Mouse (Mus musculus) right cerebral cortex, postnatal 25 days (tissue): ENCODE measurements around the gene Ccdc172.
A peak's percentile ranks its signal among the peaks of the same experiment; 100 is the strongest.

Experiments used
- DNase-seq: peaks from one replicate; pipeline ENCODE4 v3.0.0; 2022

Ccdc172 gene

DNA sequence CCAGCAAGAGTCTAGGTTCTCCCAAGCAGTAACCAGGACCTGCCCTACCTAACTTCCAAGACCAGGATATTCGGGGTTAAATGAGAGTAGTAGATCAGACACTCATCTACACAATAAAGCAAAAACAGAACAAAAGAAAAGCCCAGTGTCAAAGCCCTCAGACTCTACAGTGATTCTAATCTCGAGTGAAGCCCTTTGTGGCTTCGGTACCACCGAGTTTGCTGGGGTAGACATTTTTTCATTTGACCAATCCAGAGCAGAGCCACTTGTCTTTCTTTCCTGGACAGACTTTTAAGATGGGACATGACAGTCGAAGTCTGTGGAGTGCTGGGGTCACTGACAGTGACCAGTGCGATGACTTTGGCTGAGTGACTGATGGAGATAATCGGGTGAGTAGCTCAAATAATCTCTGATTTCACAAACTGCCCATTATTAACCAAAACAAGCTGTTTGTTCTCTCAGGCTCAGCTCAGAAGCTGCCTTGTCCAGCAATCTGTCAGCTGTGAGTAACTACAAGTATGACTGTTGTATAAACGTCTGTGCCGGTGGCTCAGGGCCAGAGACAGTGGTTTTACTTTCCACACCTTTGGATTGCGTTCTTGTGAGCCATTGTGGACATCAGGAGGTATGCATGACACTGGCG lies 60.8 kb downstream of the Ccdc172 start:
- no peak for DNase-seq

DNA sequence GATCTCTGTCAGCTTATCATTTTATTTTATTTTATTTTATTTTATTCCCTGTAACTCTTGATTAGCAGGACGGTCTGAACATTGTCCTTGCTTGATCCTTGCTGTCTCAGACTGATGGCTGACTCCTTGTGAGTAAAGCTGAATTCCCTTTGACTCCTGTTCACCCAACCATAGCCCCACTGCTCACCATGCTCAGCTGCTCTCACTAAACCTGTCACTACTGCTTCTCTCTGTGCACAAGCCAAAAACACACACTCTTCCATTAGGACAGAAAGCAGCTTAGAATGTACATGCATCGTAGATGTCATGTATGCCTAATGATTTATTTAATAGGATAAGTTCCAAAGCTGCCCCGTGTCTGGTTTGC lies 61.3 kb downstream of the Ccdc172 start:
- DNase-seq: no peak

DNA sequence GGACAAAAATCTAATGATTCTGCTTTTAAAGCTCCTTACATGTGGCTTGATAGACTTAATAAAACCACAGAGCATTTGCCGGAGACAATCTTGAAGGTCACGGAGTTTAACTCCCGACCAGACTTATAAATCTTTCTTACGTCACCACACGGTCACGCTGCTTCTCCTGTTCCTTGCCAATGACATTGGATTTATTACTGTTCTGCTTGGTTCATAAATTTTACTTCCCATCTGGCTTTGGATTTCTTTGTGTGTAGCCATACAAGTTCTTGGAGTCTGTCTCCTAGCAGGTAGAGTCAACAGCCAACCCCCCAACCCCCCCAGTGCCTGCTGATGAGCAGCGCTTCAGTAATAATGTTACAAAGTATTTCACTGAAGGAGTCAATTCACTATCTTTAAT lies 70.2 kb downstream of the Ccdc172 start:
- no peak for DNase-seq

DNA sequence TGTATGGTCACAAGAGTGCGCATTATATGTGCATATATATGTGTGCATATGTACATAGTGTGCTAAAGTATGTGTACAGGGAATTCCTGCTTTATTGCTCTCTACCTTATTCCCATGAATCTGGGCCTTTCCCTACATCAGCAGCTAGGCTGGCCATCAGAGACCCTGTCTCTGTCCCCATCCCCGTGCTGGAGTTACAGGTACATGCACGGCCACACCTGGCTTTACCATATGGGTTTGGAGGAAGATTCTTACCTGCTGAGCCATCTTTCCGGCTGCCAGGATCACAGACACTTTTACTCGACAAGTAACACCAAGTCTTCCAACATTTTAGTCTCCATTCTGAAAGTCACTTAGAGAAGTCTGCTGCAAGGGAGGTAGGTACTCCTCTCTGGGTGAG lies 71.2 kb downstream of the Ccdc172 start:
- DNase-seq: no peak

DNA sequence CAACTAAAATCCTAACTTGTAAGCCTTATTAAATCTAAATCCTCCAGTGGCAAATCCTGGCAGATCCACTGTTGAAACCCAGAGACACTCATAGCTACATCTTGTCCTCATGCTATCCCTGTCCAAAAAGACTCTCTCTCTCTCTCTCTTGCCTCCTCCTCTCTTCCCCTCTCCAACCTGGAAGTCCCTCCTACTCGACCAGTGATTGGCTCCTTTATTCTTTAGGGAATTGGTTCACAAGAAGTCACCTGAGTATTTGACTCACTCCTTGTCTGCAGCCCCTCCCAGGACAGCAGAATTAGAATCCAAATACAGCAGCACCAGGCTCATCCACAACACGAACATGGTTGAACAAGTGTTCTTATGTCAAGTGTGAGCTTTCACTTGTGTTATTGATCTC lies 74.3 kb downstream of the Ccdc172 start:
- DNase-seq: no peak

DNA sequence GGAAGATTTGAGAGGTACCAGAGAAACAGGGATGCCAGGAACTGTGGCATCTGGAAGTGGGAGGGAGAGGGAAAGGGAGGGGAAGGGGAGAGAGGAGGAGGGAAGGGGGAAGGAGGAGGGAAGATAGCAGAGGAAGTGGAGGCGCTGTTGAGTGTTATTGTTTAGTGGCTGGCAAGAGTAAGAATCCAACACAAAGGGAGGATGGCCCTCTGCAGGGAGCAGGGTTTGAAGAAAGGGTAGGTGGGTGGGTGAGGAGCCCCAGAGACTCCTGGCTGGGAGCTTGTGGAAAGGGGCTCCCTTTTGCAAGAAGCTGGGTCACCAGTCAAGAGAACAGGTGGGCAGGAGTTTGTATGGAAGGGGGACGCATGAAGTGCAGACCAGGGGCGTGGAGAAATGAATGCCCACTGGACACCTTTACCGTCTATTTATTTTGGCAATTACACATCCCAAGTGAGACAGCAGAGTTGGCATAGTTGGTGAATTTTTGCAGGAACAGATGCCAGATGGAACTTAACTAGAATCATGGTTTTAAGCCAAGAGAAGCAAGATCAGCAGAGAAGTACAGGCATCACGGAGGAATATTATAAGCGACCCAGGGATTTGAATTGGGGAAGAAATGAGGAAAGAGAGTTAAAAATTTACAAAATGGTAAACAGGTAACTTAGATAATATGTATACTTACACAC lies 78.6 kb downstream of the Ccdc172 start:
- peak; percentile 51 for DNase-seq

DNA sequence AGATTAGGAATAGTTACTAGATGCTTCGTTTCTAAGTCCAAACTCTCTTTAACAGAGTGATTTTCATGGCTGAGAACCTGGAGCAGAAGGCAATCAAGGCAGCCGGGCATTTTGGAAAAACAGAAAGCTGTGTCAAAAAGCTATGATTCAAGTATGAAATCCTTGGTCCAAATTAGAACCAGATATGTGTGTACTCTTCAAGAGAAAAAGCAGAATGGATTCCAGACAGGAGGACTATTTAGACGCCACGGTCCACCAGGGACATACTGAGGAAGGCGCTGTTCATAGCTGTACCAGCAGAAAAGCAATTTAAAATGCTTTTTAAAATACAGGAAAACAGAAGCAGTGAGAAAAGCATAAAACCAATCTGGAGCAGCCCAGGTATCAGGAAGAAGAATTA lies 88.6 kb downstream of the Ccdc172 start:
- DNase-seq: no peak
